Mouse (Mus musculus) brain, embryonic 14.5 days (tissue): Measurements from ENCODE around the gene Sbp.
"Not testable (repeated sequence)": the region's sequence is repeated elsewhere in the genome, so short reads cannot be mapped to it uniquely, and the experiment has no call there.

Source experiments
- CTCF ChIP-seq: fragments of 200-500 bp; IDR thresholded peaks from 2 replicates; pipeline ENCODE4 v1.5.1; 2012; ENCODE audit warnings: inconsistent platforms, mild to moderate bottlenecking, moderate library complexity, borderline replicate concordance; ENCODE audit not compliant: insufficient read depth, insufficient read length; ENCODE audit errors: extremely low read depth
- POLR2A ChIP-seq: fragments of 200-500 bp; IDR thresholded peaks from 2 replicates; pipeline ENCODE4 v1.6.1; 2012; ENCODE audit warnings: mild to moderate bottlenecking, inconsistent platforms, borderline replicate concordance; ENCODE audit not compliant: poor library complexity, insufficient read depth, insufficient read length, severe bottlenecking; ENCODE audit errors: extremely low read depth

GRCm38 (mm10) chr17:23950828-23951227, 9.4 kb downstream of the Sbp start:
- TF ChIP-seq CTCF, POLR2A: not testable (repeated sequence)
